Mouse (Mus musculus) liver, embryonic 14.5 days (tissue): ENCODE results near the gene Gm13539. TPM values are rescaled to one million over a fixed set of nuclear protein-coding genes. Genes with fewer than 3 reads are reported as not detected.
"Not testable (repeated sequence)": the region's sequence is repeated elsewhere in the genome, so short reads cannot be mapped to it uniquely, and the experiment has no call there.

Source experiments
- ATAC-seq: fragments of 200-750 bp; cut with Nextera tagmentation; 2 replicates; pipeline ENCODE4 v1.8.0; 2017; ENCODE audit warnings: moderate number of reproducible peaks, mild to moderate bottlenecking, moderate library complexity; ENCODE audit not compliant: insufficient read depth
- DNase-seq, 3 experiments: peaks; one replicate each; pipeline ENCODE4 v3.0.0-alpha.2; 2012 to 2013; ENCODE audit warnings: low read depth in 3 of 3, low spot score in 3 of 3
- H3K27ac ChIP-seq: fragments of 300-500 bp; sonication (generic); 2 replicates; pipeline ENCODE4 v1.5.1; 2014; ENCODE audit warnings: moderate library complexity, mild to moderate bottlenecking, control low read depth, inconsistent platforms
- H3K27me3 ChIP-seq: fragments of 300-500 bp; sonication (generic); 2 replicates; pipeline ENCODE4 v1.6.1; 2014; ENCODE audit warnings: mild to moderate bottlenecking, low read length, moderate library complexity; ENCODE audit not compliant: control insufficient read depth, insufficient read depth
- H3K36me3 ChIP-seq: fragments of 300-500 bp; sonication (generic); replicated peaks from 2 replicates; pipeline ENCODE4 v1.6.1; 2014; ENCODE audit warnings: low read depth; ENCODE audit not compliant: control insufficient read depth, insufficient read depth
- H3K4me1 ChIP-seq, 2 experiments: fragments of 200-500 bp in 1 of 2; fragments of 300-500 bp in 1 of 2; sonication (generic) in 1 of 2; replicated peaks; 2 replicates each; pipeline ENCODE4 v1.6.1; 2012 to 2014; ENCODE audit warnings: antibody characterized with exemption in 1 of 2, inconsistent platforms in 1 of 2, low read length in 1 of 2; ENCODE audit not compliant: control insufficient read depth in 2 of 2, insufficient read depth in 2 of 2
- H3K4me2 ChIP-seq: fragments of 300-500 bp; sonication (generic); 2 replicates; pipeline ENCODE4 v1.6.1; 2014; ENCODE audit warnings: low read depth, mild to moderate bottlenecking, control low read depth, moderate library complexity
- H3K4me3 ChIP-seq, 2 experiments: fragments of 200-500 bp in 1 of 2; fragments of 300-500 bp in 1 of 2; sonication (generic) in 1 of 2; 2 replicates each; pipeline ENCODE4 v1.5.1; 2012 to 2014; ENCODE audit warnings: low read depth in 2 of 2, low read length in 2 of 2, mild to moderate bottlenecking in 2 of 2, control low read depth in 1 of 2, inconsistent platforms in 1 of 2, moderate library complexity in 1 of 2; ENCODE audit not compliant: insufficient read depth in 1 of 2
- H3K9ac ChIP-seq: fragments of 300-500 bp; sonication (generic); replicated peaks from 2 replicates; pipeline ENCODE4 v1.6.1; 2014; ENCODE audit warnings: mild to moderate bottlenecking, control low read depth, moderate library complexity
- H3K9me3 ChIP-seq: fragments of 300-500 bp; sonication (generic); 2 replicates; pipeline ENCODE4 v1.6.1; 2016; ENCODE audit warnings: low read length, mixed read lengths; ENCODE audit not compliant: control insufficient read depth
- CTCF ChIP-seq: IDR thresholded peaks from 2 replicates; pipeline ENCODE4 v1.5.1; 2016; ENCODE audit warnings: antibody characterized with exemption, low read depth, control low read depth
- EP300 ChIP-seq: IDR thresholded peaks from 2 replicates; pipeline ENCODE4 v1.6.1; 2016; ENCODE audit warnings: antibody characterized with exemption, low read depth
- WGBS: fragments of 180-500 bp; shearing (Covaris S2); extraction: QIAGEN DNeasy Blood & Tissue Kit; methylation state at CpG from one replicate; pipeline ENCODE4 v1.1.7; 2014; ENCODE audit not compliant: insufficient replicate concordance; 5-methylcytosine and 5-hydroxymethylcytosine counted together
- polyA plus RNA-seq, 2 experiments: library from polyadenylated mRNA; depleted of rRNA in 1 of 2; stranded (reverse) in 1 of 2; unstranded in 1 of 2; fragments of >200 nt; fragmentation: Nextera tagmentation in 1 of 2; extraction: Ambion mirVana in 1 of 2; gene quantifications; 2 replicates each; pipeline versions ENCODE4 v1.2.1 to v1.2.3; 2012 to 2014

The Gm13539 gene
- polyA plus RNA-seq, 2 experiments = not detected

- DNase-seq = no peak
- no peak overlapping the region for H3K4me3 ChIP-seq
- ATAC-seq = no peak
- H3K4me2 ChIP-seq = no peak overlapping the region
- TF ChIP-seq EP300 (no peak), CTCF (no peak)
- H3K4me1 ChIP-seq = no peaks in the 10 kb centered on the region
- no peaks in the 10 kb centered on the region for H3K36me3 ChIP-seq
- 23% methylated on average over 2 of the region's 2 CpGs for WGBS
- H3K9ac ChIP-seq = no peak overlapping the region
- H3K9me3 ChIP-seq = no peaks in the 10 kb centered on the region
- no peaks in the 10 kb centered on the region for H3K27me3 ChIP-seq
- H3K27ac ChIP-seq = no peak overlapping the region
Measured at GRCm38 (mm10) chr2:25797635-25798034, 15.6 kb downstream of the Gm13539 start.

GRCm38 (mm10) chr2:25798065-25798464 is 16.0 kb downstream of the Gm13539 start:
- no peak for ATAC-seq
- TF ChIP-seq CTCF (no peak), EP300 (no peak)
- 29% methylated on average over 5 of the region's 5 CpGs for WGBS

GRCm38 (mm10) chr2:25811711-25812110 is 29.7 kb downstream of the Gm13539 start:
- Histone ChIP-seq H3K4me3 (no peak overlapping the region), H3K27ac (no peak overlapping the region), H3K4me2 (no peak overlapping the region), H3K27me3 (no peaks in the 10 kb centered on the region), H3K4me1 (no peaks in the 10 kb centered on the region), H3K36me3 (no peaks in the 10 kb centered on the region), H3K9ac (no peak overlapping the region), H3K9me3 (no peaks in the 10 kb centered on the region)
- 45% methylated on average over 2 of the region's 2 CpGs for WGBS
- TF ChIP-seq CTCF (no peak), EP300 (no peak)
- ATAC-seq (no peak), DNase-seq (no peak)

More at GRCm38 (mm10) chr2:25798065-25798464, 16.0 kb downstream of the Gm13539 start:
- DNase-seq = no peak
- Histone ChIP-seq H3K9me3 (no peaks in the 10 kb centered on the region), H3K4me1 (no peaks in the 10 kb centered on the region), H3K27me3 (no peaks in the 10 kb centered on the region), H3K36me3 (no peaks in the 10 kb centered on the region), H3K9ac (no peak overlapping the region), H3K4me3 (no peak overlapping the region), H3K27ac (no peak overlapping the region), H3K4me2 (no peak overlapping the region)

GRCm38 (mm10) chr2:25813364-25813763 is 31.3 kb downstream of the Gm13539 start:
- Histone ChIP-seq H3K4me3 (no peak overlapping the region), H3K4me2 (no peak overlapping the region), H3K9ac (no peak overlapping the region), H3K27me3 (no peaks in the 10 kb centered on the region), H3K27ac (no peak overlapping the region), H3K4me1 (no peaks in the 10 kb centered on the region), H3K36me3 (no peaks in the 10 kb centered on the region), H3K9me3 (no peaks in the 10 kb centered on the region)
- DNase-seq (no peak), ATAC-seq (no peak)
- TF ChIP-seq CTCF (peak; percentile 55), EP300 (no peak)
- WGBS = 55% methylated on average over 5 of the region's 5 CpGs

DNA sequence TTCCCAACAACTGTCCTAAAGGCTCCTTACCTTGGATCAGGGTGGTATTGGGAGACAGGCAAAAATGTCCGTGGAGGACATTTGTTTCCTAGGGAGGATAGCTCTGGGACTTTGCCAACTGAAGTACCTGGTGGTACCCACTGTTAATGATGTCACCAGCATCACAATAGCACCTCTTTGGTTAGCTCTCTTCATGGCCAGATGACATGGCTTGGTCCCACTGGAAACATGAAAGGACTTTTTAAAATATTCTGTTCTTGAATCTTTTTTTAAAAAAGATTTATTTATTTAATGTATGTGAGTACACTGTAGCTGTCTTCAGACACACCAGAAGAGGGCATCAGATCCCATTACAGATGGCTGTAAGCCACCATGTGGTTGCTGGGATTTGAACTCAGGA is 33.7 kb downstream of the Gm13539 start, which contains the start of gene Glt6d1:
Gene Glt6d1 (minus strand): TSS at position 101 of the 400 bp plus-strand sequence.
- not testable (repeated sequence) for H3K4me2 ChIP-seq, H3K4me3 ChIP-seq, H3K27ac ChIP-seq, DNase-seq, H3K4me1 ChIP-seq, H3K36me3 ChIP-seq, H3K27me3 ChIP-seq, H3K9ac ChIP-seq, ATAC-seq, H3K9me3 ChIP-seq
- 35% methylated on average over 1 of the region's 1 CpGs for WGBS

- Histone ChIP-seq H3K9me3 (no peaks in the 10 kb centered on the region), H3K36me3 (no peaks in the 10 kb centered on the region), H3K27me3 (no peaks in the 10 kb centered on the region), H3K27ac (no peak within 1 kb of the TSS), H3K4me2 (no peak within 1 kb of the TSS), H3K4me1 (no peaks in the 10 kb centered on the region), H3K9ac (no peak within 1 kb of the TSS), H3K4me3 (no peak within 1 kb of the TSS)
- 74% methylated on average over 1 of the region's 1 CpGs for WGBS
- ATAC-seq (no peak), DNase-seq (no peak)
- TF ChIP-seq CTCF (no peak), EP300 (no peak)
Measured at GRCm38 (mm10) chr2:25822806-25823205, 40.7 kb downstream of the Gm13539 start, which contains the start of gene Lcn9. Gene Lcn9 (plus strand): TSS chr2:25823153.
